Mouse (Mus musculus): ENCODE measurements around the gene Asb14. TPM values are rescaled to one million over a fixed set of nuclear protein-coding genes. Genes with fewer than 3 reads are reported as not detected.

Asb14 gene
- not detected in 2 replicates for polyA plus RNA-seq (2015; fragmentation: Nextera tagmentation; extraction: Ambion mirVana)

DNA sequence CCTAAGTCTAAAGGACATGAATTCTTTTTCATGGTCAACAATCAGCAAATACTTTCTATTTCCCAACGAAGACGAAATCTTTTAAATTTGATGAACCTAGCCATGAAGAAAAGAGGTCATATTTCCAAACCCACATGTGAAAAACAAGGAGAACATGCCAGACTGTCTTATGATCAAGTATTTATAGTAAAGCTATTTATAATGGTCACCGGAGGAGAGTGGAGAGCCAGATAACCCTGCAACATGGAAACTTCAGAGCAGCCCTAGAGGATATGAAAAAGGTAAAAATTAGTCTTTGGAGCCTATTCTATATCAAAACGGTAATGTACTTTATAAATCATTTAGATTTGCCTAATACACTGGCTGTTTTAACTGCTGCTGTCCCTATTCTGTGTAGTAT, at the start of gene Asb14:
Gene Asb14, plus strand, starts transcription at position 166 of the 400 bp plus-strand sequence.
- Histone ChIP-seq H3K4me2 (ENCODE audit: low read depth, low read length) (no peak within 1 kb of the TSS), H3K36me3 (ENCODE audit: control insufficient read depth, insufficient read depth, low read length) (no peaks in the 10 kb centered on the region), H3K4me1 (ENCODE audit: control insufficient read depth, insufficient read depth, low read length) (no peaks in the 10 kb centered on the region), H3K9me3 (ENCODE audit: control insufficient read depth, low read length) (no peaks in the 10 kb centered on the region), H3K4me3 (ENCODE audit: low read length) (no peak within 1 kb of the TSS), H3K9ac (ENCODE audit: low read depth, low read length) (no peak within 1 kb of the TSS), H3K27me3 (replicated peaks; ENCODE audit: control insufficient read depth, insufficient read depth, low read length) (no peaks in the 10 kb centered on the region), H3K27ac (ENCODE audit: low read length) (no peak within 1 kb of the TSS)
- WGBS, result 90% methylated on average over 4 of the region's 4 CpGs
- no peak for ATAC-seq

DNA sequence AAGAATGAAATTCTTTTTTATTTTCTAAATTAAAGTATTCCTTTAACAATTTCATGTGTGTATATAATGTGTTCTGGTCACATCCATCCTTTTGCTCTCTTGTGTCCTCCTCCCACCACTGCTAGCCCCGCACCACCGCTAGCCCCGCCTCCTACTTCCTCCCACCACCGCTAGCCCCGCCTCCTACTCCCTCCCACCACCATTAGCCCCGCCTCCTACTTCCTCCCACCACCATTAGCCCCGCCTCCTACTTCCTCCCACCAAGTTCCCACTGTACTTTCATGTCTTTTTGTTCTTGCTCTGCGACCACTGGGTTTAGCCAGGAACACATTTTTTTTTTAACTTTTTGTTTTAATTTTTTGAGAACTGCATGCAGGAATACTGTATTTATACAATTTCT, 41.3 kb upstream of the Asb14 start:
- Histone ChIP-seq H3K9ac (ENCODE audit: low read depth, low read length) (no peak overlapping the region), H3K27me3 (replicated peaks; ENCODE audit: control insufficient read depth, insufficient read depth, low read length) (no peaks in the 10 kb centered on the region), H3K4me2 (ENCODE audit: low read depth, low read length) (no peak overlapping the region), H3K36me3 (ENCODE audit: control insufficient read depth, insufficient read depth, low read length) (no peaks in the 10 kb centered on the region), H3K4me3 (ENCODE audit: low read length) (no peak overlapping the region), H3K4me1 (ENCODE audit: control insufficient read depth, insufficient read depth, low read length) (no peaks in the 10 kb centered on the region), H3K27ac (ENCODE audit: low read length) (no peak overlapping the region), H3K9me3 (ENCODE audit: control insufficient read depth, low read length) (no peaks in the 10 kb centered on the region)
- 79% methylated on average over 8 of the region's 8 CpGs for WGBS
- ATAC-seq, result no peak

DNA sequence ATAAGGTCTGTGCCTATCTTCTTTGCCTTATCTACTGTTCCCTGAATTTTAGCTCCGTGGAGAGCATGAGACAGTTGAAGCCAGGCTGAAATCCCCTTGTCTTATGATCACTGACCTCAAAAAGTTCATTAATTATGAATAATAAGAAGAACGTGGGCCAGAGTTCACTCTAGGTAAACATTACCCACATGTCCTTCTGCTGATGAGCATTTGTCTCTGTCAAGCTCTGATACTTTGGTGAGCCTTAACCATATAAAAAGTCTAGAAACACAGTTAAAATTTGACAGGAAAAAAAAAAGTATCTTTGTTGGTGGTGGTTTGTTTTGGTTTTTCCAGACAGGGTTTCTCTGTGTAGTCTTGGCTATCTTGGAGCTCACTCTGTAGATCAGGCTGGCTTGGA, 40.3 kb upstream of the Asb14 start:
- H3K9me3 ChIP-seq (ENCODE audit: control insufficient read depth, low read length), result no peaks in the 10 kb centered on the region
- H3K4me2 ChIP-seq (ENCODE audit: low read depth, low read length), result no peak overlapping the region
- WGBS, result 62% methylated on average over 2 of the region's 2 CpGs
- H3K4me1 ChIP-seq (ENCODE audit: control insufficient read depth, insufficient read depth, low read length), result no peaks in the 10 kb centered on the region
- no peaks in the 10 kb centered on the region for H3K27me3 ChIP-seq (replicated peaks; ENCODE audit: control insufficient read depth, insufficient read depth, low read length)
- no peaks in the 10 kb centered on the region for H3K36me3 ChIP-seq (ENCODE audit: control insufficient read depth, insufficient read depth, low read length)
- no peak overlapping the region for H3K27ac ChIP-seq (ENCODE audit: low read length)
- no peak overlapping the region for H3K4me3 ChIP-seq (ENCODE audit: low read length)
- H3K9ac ChIP-seq (ENCODE audit: low read depth, low read length), result no peak overlapping the region
- ATAC-seq, result no peak

- no peaks in the 10 kb centered on the region for H3K4me1 ChIP-seq (ENCODE audit: control insufficient read depth, insufficient read depth, low read length)
- H3K36me3 ChIP-seq (ENCODE audit: control insufficient read depth, insufficient read depth, low read length), result no peaks in the 10 kb centered on the region
- ATAC-seq, result no peak
- H3K27me3 ChIP-seq (replicated peaks; ENCODE audit: control insufficient read depth, insufficient read depth, low read length), result no peaks in the 10 kb centered on the region
- H3K4me3 ChIP-seq (ENCODE audit: low read length), result no peak overlapping the region
- H3K9ac ChIP-seq (ENCODE audit: low read depth, low read length), result no peak overlapping the region
- no peaks in the 10 kb centered on the region for H3K9me3 ChIP-seq (ENCODE audit: control insufficient read depth, low read length)
- no peak overlapping the region for H3K27ac ChIP-seq (ENCODE audit: low read length)
- no peak overlapping the region for H3K4me2 ChIP-seq (ENCODE audit: low read depth, low read length)
- 44% methylated on average over 2 of the region's 2 CpGs for WGBS
These were observed 36.0 kb upstream of the Asb14 start for GRCm38 (mm10) chr14:26858364-26858763.

DNA sequence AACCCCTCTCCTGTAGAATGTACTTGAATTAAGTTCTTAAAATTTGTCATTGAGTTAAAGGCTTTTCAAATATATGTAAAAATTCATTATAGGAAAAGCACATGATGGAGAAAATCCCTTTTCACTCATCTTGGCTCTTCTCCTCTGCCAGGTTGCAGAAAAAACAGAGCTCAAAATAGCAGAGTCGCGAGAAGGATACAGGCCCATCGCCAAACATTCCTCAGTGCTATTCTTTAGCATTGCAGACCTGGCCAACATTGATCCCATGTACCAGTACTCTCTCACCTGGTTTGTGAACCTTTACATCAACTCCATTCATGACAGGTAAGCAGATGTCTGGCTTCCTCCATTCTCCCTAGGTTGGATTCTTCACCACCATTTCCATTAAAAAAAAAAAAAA, 35.3 kb upstream of the Asb14 start:
- Histone ChIP-seq H3K4me2 (ENCODE audit: low read depth, low read length) (no peak overlapping the region), H3K27me3 (replicated peaks; ENCODE audit: control insufficient read depth, insufficient read depth, low read length) (no peaks in the 10 kb centered on the region), H3K4me1 (ENCODE audit: control insufficient read depth, insufficient read depth, low read length) (no peaks in the 10 kb centered on the region), H3K36me3 (ENCODE audit: control insufficient read depth, insufficient read depth, low read length) (no peaks in the 10 kb centered on the region), H3K9me3 (ENCODE audit: control insufficient read depth, low read length) (no peaks in the 10 kb centered on the region), H3K4me3 (ENCODE audit: low read length) (no peak overlapping the region), H3K27ac (ENCODE audit: low read length) (no peak overlapping the region), H3K9ac (ENCODE audit: low read depth, low read length) (no peak overlapping the region)
- 82% methylated on average over 3 of the region's 3 CpGs for WGBS
- no peak for ATAC-seq

- Histone ChIP-seq H3K36me3 (ENCODE audit: control insufficient read depth, insufficient read depth, low read length) (no peaks in the 10 kb centered on the region), H3K4me3 (ENCODE audit: low read length) (no peak overlapping the region), H3K27me3 (replicated peaks; ENCODE audit: control insufficient read depth, insufficient read depth, low read length) (no peaks in the 10 kb centered on the region), H3K9me3 (ENCODE audit: control insufficient read depth, low read length) (no peaks in the 10 kb centered on the region), H3K27ac (ENCODE audit: low read length) (no peak overlapping the region), H3K4me2 (ENCODE audit: low read depth, low read length) (no peak overlapping the region), H3K4me1 (ENCODE audit: control insufficient read depth, insufficient read depth, low read length) (no peaks in the 10 kb centered on the region), H3K9ac (ENCODE audit: low read depth, low read length) (no peak overlapping the region)
- 71% methylated on average over 9 of the region's 9 CpGs for WGBS
- no peak for ATAC-seq
These were observed 27.0 kb upstream of the Asb14 start for GRCm38 (mm10) chr14:26867356-26867755.

- Histone ChIP-seq H3K4me3 (ENCODE audit: low read length) (no peak overlapping the region), H3K9me3 (ENCODE audit: control insufficient read depth, low read length) (no peaks in the 10 kb centered on the region), H3K36me3 (ENCODE audit: control insufficient read depth, insufficient read depth, low read length) (no peaks in the 10 kb centered on the region), H3K9ac (ENCODE audit: low read depth, low read length) (no peak overlapping the region), H3K4me2 (ENCODE audit: low read depth, low read length) (no peak overlapping the region), H3K4me1 (ENCODE audit: control insufficient read depth, insufficient read depth, low read length) (no peaks in the 10 kb centered on the region), H3K27me3 (replicated peaks; ENCODE audit: control insufficient read depth, insufficient read depth, low read length) (no peaks in the 10 kb centered on the region), H3K27ac (ENCODE audit: low read length) (no peak overlapping the region)
- no peak for ATAC-seq
- 82% methylated on average over 5 of the region's 5 CpGs for WGBS
These were observed 26.1 kb upstream of the Asb14 start for GRCm38 (mm10) chr14:26868299-26868698.

DNA sequence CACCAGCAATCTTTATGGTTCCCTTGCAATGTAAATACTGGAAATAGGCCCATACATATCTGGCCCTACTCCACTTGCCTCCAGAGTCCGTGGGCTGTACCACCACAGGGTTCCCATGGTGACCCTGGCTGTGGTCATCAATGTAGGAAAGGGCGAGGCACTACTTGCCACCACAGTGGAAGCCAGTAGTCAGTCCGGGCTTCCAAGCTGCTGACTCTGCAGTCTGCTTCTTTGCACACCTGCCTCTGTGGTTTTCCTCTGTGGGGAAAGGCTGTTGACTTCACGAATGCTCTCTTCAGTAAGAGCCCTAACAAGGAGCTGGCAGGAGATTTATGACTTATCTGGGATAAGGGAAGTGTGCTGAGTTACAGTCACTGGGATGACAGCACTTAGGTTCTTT, 15.6 kb upstream of the Asb14 start:
- Histone ChIP-seq H3K4me2 (ENCODE audit: low read depth, low read length) (no peak overlapping the region), H3K4me1 (ENCODE audit: control insufficient read depth, insufficient read depth, low read length) (no peaks in the 10 kb centered on the region), H3K36me3 (ENCODE audit: control insufficient read depth, insufficient read depth, low read length) (no peaks in the 10 kb centered on the region), H3K9ac (ENCODE audit: low read depth, low read length) (no peak overlapping the region), H3K4me3 (ENCODE audit: low read length) (no peak overlapping the region), H3K27ac (ENCODE audit: low read length) (no peak overlapping the region), H3K27me3 (replicated peaks; ENCODE audit: control insufficient read depth, insufficient read depth, low read length) (no peaks in the 10 kb centered on the region), H3K9me3 (ENCODE audit: control insufficient read depth, low read length) (no peaks in the 10 kb centered on the region)
- 58% methylated on average over 4 of the region's 4 CpGs for WGBS
- peak; percentile 42; the same call in 1 of the 2 replicates for ATAC-seq

DNA sequence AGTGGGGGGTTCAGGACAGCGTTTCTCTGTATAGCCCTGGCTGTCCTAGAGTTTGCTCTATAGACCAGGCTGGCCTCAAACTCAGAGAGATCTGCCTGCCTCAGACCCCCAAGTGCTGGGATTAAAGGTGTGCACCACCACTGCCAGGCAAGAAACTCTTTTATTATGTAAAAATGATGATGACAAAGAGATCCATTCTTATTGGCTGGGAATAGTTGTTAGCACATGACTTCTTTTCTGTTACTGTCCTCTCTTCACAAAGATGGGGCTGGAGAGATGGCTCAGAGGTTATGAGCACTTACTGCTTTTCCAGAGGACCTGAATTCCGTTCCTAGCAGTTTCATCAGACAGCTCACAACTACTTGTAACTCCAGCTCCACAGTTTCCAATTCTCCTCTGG, 14.4 kb upstream of the Asb14 start:
- Histone ChIP-seq H3K9me3 (ENCODE audit: control insufficient read depth, low read length) (no peaks in the 10 kb centered on the region), H3K4me2 (ENCODE audit: low read depth, low read length) (no peak overlapping the region), H3K9ac (ENCODE audit: low read depth, low read length) (no peak overlapping the region), H3K27me3 (replicated peaks; ENCODE audit: control insufficient read depth, insufficient read depth, low read length) (no peaks in the 10 kb centered on the region), H3K4me3 (ENCODE audit: low read length) (no peak overlapping the region), H3K27ac (ENCODE audit: low read length) (no peak overlapping the region), H3K4me1 (ENCODE audit: control insufficient read depth, insufficient read depth, low read length) (no peaks in the 10 kb centered on the region), H3K36me3 (ENCODE audit: control insufficient read depth, insufficient read depth, low read length) (no peaks in the 10 kb centered on the region)
- WGBS, result 73% methylated on average over 2 of the region's 2 CpGs
- no peak for ATAC-seq

DNA sequence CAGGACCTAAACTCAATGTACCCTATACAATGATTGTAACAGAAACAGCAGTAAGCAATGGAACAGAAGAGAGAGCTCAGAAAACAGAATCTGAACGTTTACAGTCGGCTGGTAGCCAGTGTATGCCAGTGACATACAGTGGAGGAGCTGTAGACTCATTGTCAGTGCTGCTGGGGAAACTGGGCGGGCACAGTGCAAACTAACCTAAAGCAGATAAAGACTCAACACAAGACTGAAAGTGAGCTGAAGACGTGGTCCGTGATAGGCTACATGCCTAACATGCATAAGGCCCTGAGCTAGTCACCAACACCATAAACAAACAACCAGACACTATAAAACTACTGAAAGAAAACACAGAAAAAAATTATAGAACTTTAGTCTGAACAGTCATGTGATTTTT, 12.7 kb upstream of the Asb14 start:
- Histone ChIP-seq H3K27me3 (replicated peaks; ENCODE audit: control insufficient read depth, insufficient read depth, low read length) (no peaks in the 10 kb centered on the region), H3K27ac (ENCODE audit: low read length) (no peak overlapping the region), H3K4me1 (ENCODE audit: control insufficient read depth, insufficient read depth, low read length) (no peaks in the 10 kb centered on the region), H3K4me3 (ENCODE audit: low read length) (no peak overlapping the region), H3K36me3 (ENCODE audit: control insufficient read depth, insufficient read depth, low read length) (no peaks in the 10 kb centered on the region), H3K9ac (ENCODE audit: low read depth, low read length) (no peak overlapping the region), H3K9me3 (ENCODE audit: control insufficient read depth, low read length) (no peaks in the 10 kb centered on the region), H3K4me2 (ENCODE audit: low read depth, low read length) (no peak overlapping the region)
- 79% methylated on average over 5 of the region's 5 CpGs for WGBS
- no peak for ATAC-seq
